Mouse (Mus musculus) gastrocnemius, postnatal 10 days (tissue): ENCODE data around the gene Gh. TPM values are rescaled to one million over a fixed set of nuclear protein-coding genes. Genes with fewer than 3 reads are reported as not detected.
A peak's percentile ranks its signal among the peaks of the same experiment; 100 is the strongest.
"Not testable (repeated sequence)": the region's sequence is repeated elsewhere in the genome, so short reads cannot be mapped to it uniquely, and the experiment has no call there.

Source experiments
- DNase-seq: peaks from one replicate; pipeline ENCODE4 v3.0.0; 2021; ENCODE audit warnings: mixed read lengths
- long read RNA-seq, 2 experiments: library from polyadenylated mRNA; stranded (forward); transcript quantifications; one replicate each; pipeline ENCODE4 v2.0.0; 2021
- total RNA-seq, 2 experiments: library from RNA; stranded (reverse); gene quantifications; 2 replicates each; pipeline ENCODE4 v1.2.3; 2021

The Gh gene
- not detected for total RNA-seq
- long read RNA-seq, experiment 1: 0 reads
- long read RNA-seq, experiment 2: 0 reads

DNA sequence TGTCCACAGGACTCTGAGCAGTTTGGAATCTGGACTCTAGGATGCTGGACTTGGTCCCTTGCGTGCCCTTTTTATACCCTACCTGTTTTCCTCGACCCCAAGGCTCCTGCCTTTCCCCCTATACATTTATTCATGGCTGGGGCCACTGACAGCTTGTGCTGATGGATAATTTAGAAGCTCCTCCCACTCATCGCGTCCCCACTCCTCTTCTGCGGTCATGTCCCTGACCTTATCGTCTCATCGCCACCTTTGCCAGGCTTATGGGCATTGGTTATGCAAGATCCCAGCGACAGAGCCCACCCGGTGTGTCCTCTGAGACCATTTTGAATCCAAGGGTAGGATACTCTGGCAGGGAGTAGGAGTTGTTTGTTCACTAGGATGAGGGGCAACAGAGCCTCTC, at the start of gene Gh:
TSS of gene Gh (minus strand) at position 101 of the 400 bp plus-strand sequence.
- no peak for DNase-seq

DNA sequence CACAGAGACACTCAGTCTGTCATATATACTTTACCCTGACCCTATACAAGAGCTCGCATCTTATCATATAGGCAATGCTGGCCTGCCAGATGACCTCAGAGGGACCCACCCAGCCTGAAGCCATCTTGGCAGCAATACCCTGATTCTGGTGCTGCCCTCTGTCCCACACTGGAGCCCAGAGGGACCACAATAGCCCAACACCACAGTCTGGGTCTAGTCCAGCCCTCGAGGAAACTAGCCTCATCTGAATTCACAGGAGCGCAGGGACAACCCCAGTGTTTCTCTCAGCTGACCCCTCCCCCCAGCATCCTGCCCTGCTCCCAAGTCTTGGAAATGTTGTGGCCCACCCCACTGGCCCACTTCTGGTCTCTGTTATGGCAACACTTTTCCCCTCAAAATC, 49.6 kb upstream of the Gh start:
- DNase-seq: no peak

DNA sequence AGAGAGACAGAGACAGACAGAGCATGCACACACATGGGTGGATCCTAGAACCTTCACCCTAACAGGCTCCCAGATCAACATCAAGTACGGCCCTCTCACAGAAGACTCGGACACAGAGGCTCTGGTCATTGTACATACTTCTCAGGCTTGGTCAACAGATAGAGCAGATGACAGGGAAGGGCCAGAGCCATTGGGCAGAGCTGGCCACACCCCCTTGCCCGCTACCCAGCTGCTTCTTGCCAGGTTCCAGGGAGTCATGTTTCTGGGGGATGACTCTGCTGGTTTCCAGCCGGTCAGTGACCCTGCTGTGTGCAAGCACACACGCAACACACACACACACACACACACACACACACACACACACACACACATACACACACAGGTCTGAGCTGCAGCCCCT, 49.2 kb upstream of the Gh start:
- peak; percentile 52 for DNase-seq

DNA sequence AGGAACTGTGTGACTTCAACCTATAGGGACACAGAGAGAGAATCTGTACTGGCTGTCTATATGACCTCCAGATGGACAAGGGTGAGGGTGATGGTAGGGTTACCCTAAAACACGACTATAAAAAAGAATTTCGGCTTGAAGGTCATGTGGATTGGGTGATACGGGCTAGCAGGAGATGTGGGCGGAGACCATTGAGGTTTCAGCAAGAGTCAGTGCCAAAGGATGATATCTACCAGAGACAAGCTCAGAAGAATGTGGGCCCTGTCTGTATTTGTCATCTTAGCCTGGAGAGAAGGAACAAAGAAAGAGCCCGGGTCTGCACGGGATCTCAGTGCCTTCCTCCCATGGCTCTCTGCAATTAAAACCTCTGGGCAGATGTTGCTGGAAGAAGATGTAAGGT, 48.1 kb upstream of the Gh start:
- no peak for DNase-seq

DNA sequence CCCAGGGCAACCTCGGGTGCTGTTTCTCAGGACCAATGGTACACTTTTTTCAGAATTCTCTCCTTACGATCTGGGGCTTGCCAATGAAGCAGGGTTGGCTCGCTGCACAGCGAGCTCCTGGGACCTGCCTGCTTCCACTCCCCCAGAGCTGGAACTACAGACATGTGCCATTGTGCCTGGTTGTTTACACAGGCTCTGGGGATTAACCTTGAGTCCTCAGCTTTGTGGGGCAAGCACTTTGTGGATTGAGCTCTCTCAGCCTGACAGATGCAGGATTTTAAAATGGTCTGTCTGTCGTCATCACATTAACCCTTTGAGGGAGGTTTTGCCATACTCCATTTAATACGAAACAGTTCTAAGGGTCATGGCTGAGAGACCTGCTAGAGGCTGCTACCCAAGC, 43.2 kb upstream of the Gh start:
- no peak for DNase-seq

DNA sequence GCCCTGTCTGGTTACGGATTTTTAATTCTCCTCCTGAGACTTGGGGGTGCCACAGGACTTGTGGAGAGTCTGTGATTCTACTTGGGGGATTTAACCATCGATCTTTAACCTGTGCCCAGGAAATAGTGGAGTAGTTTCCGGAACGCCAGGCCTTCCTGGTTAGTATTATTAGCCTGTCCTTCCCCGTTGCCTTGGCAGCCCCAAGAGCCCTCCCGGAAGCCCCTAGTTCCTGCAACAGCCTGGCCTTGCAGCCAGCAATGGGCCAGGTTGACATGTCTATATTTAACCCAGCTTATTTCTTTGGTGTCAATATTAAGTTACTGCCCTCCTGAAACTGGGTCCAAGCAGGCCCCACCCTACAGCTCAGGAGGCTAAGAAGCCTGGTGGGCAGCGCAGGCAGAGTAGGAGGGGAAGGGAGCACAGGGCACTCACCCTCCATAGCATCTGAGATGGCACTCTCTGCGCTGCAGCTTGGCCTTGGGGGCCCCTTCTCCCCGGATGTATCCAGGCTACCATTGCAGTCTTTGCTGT, 39.4 kb upstream of the Gh start:
- DNase-seq: peak; percentile 44

DNA sequence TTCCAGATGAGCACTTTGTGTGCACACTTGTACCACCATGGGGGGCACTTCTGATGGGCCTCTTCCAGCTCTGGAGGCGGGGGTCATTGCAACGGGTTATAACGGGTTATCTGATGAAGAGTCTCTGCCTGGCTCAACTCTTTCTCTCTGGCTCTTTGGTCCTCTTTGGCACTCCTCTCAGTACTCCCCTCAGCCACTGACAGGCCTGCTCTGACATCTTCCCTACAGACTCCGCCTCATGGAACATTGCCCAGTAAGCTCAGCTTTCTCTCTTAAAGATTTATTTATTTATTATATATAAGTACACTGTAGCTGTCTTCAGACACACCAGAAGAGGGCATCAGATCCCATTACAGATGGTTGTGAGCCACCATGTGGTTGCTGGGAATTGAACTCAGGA, 37.7 kb upstream of the Gh start:
- not testable (repeated sequence) for DNase-seq

DNA sequence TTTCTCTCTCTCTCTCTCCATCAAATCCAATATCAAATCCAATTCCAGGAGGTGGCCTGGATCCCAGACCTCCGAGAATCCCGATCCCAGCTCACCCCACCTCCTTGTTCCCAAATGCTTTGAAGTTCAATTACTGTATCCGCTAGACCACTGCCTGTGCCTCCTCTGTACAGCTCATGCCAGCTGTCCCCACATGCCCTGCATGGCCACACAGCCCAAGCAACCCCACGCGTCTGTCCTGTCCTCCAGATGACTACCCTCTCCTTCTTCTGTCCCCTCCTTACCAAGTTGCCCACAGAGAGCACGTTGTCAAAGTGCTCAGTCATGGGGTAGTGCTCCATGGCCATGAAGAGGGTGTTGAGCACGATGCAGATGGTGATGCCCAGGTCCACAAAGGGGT, 37.2 kb upstream of the Gh start:
- DNase-seq: no peak

DNA sequence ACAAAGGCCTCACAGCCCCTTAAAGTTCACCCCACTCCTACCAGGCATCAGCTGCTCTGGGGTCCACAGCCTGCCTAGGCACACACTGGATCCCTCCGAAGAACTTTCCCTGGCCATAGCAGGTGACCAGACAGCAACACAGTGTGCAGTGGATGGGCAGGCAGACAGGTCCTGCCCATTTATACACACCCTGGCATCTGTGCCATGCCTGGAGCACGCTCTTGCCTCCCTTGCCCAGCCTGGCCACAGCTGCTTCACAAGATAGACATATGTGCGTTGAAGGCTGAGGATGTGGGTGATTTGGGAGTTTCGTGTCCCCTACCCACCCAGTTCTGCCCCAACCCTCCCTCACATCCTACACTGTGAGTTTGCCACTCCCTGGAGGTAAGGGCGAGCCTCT, 36.4 kb upstream of the Gh start:
- DNase-seq: no peak

DNA sequence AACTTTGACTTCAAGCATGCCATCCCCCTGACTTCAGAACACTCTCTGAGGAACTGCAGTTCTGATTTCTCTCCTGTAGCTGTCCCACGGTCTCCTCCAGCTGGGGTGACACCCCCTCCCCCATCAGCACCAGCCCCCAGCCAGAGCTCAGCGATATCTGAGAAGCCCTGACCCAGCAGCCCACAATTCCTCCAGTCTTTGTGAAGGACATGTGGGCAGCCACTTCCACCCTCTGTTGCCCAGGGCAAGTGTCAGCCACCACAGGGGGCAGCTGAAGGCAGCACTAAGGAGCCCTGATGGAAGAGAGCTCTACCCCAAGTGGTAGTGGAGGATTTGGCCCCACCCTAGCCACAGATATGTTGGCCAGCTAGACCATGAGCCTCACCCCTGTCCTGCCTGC, 32.4 kb upstream of the Gh start:
- peak; percentile 33 for DNase-seq

DNA sequence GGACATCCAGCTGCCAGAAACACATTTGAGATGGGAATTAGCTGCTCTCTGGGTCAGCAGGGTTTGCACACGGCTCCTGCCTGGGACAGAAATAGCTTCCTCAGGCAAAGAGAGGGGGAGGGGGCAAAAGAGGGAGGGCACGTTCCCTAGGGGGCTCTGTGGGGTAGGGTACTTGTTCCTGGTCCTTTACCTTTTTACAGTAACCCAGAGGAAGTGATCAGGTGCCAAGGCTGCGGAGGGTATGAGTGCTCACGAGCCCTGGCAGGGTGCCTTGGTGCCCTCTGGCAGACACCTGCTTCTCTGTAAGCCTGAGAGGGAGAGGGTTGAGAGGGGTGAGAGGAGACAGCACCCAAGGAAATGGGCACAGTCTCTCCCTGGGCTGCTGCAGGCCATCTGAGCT, 30.8 kb upstream of the Gh start:
- no peak for DNase-seq

DNA sequence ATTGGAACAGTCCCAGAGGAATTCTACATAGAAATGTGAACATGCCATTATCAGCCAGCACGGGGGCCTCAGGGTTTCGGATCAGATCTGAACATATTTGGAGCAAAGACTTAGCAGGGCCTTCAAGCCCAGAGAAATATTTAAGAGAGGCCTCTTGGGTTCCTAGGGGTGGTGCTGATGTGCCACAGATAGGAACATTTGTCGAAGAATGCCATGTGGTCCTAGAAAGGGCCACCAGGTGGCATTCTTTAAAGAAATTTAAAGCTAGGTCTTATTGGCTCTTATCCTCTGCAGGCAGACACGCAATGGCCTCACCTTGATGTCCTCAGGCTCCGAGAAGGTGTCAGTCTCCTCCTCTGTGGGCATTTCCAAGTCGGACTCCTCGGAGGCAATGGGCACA, 28.0 kb upstream of the Gh start:
- DNase-seq: no peak

DNA sequence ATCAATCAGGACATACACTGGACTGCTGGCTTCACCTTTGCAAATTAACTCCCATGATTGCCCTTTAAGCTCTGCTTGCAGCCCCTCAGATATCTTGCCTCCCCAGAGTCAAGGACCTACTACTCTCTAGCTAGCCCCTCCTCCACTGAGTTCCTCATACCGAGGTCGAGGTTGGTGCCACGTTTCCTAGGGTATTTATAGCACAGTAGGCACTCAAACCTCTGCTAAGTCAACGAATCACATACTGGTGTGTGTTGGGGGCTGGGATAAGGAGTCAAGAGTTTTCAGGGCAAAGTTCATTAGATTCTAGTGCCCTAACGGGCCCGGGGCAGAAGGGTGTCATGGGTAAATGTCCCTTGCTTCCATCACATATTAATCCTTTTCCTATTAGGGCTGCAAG, 27.5 kb upstream of the Gh start:
- no peak for DNase-seq

DNA sequence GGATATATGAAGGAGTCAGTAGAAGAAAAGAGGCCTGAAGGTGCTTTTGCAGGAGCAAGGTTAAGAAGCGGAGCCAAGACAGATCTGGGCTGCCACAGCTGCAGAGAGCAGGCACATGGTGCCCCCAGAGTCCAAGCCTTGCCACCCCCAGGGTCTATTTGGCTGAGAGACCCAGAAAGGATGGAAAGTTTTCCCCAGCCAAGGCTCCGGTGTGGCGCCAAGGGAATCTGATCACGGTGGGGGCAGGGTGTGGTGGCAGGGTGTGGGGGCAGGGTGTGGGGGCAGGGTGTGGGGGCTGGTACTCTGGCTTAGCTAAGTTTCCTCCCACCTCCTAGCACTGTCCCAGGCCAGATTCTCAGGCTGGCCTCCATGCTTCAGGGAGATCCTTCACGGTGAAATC, 26.9 kb upstream of the Gh start:
- DNase-seq: peak; percentile 47

DNA sequence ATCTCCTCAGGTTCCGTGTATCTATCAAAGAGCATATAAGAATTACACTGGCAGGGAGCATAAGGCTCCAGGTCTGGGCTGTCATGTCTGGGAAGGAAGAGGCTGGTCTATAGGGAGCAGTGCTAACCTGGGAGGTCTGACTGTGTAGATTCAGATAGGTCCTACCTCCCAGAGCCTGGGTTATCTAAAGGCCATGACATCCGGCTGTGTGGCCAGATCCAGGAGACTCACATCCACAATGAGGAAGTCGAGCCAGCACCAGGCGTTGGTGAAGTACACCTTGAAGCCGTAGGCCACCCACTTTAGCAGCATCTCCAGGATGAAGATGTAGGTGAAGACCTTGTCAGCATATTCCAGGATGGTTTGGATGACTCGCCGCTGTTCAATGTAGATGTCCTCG, 24.8 kb upstream of the Gh start:
- DNase-seq: no peak

DNA sequence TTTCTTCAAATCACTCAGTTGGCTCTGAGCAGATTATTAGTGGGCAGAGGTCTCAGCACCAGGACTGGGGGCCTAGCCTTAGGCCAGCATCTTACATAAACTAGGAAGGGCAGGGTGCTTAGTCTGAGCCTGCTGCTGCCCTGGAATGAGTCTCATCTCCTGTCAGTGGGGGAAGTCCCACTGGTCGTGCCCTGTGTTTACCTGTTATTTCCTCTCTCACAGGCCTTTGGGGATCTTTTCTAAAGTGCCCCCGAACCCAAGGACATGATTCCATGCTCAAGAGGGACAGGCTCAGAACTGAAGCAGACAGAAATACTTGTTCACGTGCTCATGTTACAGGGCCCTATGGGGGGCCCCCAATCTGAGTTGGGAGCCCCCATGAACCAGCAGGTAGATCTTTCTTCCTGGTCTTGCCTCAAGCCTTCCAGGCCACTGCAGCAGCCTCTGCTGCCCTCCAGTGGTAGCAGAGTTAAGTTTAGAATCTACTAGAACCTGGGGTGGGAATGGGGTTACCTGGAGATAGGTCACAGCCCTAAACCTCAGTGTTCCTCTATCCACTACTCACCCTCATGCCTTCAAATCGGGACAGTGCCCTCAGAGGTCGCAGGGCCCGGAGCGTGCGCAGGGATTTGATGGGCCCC, 24.0 kb upstream of the Gh start:
- peak; percentile 66 for DNase-seq

DNA sequence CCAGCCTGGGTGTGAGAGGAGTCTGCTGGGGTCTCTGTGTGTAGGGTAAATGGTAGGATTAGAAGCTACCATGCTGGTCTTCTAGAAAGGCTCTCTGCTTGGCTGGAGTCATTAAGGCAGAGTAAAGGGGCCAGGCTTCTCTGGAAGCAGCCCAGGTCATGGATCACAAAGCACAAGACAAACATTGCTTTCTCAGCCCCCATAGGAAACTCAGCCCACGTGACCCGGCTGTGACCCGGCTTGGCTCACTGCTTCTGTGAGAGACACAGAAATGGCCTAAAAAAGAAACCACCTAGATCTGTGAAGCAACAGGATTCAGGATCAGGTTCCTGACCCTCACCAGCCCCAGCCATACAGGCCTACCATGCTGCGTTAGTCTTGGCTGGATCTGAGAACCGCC, 23.2 kb upstream of the Gh start:
- no peak for DNase-seq

DNA sequence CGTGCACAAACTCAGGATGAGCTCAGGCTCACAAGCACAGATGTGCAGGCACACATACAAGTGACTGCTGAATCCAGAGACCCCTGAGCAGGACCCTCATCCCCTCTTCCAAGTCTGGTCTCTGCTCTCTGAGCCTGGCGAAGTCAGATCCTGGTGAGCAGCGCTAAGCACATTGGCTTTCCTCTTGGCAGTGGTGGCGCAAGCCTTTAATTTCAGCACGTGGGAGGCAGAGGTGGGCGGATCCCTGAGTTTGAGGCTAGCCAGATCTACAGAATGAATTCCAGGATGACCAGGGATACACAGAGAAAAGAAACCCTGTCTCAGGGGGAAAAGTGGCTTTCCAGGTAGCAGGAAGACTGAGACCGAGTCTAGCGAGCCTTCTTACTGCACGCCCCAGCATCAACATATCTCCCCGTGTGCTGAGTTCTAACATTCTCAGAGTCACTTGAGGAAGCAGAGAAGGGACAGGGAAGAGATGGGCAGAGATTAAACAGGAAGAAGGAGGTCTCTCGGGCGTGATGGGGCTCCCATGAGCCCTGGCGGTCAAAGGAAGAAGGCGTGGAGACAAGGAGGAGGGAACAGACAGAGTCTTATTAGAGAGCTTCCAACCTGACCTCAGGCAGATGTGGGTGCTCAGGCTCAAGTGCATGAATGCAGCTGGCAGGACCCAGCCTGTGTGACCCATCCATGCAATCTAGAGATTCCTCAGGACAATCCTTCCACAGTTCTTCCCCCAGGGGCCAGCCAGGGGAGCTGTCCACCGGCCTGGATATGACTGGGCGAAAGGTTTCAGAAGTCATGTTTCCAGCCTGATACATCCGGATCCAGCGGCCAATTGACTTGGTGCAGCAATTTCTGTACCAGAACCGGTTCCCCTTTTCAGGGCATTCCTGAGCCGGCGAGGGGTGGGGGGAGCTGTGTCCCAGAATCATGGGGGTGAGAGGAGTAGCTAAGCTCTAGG, 17.0 kb upstream of the Gh start:
- no peak for DNase-seq

DNA sequence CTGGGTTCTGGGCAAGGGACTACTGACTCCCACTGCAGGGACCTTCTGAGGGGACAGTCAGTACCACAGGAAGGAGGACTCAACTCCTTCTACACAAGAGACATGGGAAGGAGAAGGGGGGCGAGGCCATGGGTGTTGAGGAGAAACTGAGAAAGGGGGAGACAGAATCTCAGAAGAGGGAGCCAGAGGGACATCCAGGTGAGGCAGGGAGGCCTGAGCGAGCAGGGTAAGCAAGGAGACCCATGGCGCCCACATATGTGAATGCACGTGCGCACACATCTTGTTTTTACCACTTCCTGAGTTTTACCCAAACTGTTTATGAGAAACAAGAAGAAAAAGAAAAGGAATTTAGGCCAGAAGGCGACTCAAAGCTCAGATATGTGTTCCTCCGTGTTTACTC, 16.1 kb upstream of the Gh start:
- DNase-seq: no peak

DNA sequence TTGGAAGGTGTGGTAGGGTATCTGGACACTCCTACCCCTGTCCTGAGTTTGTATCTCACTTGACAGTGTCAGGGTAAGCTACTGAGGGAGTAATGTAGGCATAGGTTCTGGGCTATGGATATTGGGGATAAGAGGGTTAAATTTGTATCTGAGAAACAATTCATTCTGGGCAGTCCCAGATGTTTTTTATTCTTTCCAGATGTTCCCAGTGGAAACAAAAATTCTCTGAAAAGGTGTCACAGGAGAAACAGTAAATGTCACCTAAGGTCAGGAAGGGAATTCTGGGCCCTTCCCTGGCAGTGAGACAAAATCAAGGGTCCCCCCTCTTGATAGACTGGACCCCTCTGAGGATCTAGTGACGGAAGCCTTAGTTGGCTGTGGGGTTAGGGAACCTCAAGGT, 14.8 kb upstream of the Gh start:
- no peak for DNase-seq

DNA sequence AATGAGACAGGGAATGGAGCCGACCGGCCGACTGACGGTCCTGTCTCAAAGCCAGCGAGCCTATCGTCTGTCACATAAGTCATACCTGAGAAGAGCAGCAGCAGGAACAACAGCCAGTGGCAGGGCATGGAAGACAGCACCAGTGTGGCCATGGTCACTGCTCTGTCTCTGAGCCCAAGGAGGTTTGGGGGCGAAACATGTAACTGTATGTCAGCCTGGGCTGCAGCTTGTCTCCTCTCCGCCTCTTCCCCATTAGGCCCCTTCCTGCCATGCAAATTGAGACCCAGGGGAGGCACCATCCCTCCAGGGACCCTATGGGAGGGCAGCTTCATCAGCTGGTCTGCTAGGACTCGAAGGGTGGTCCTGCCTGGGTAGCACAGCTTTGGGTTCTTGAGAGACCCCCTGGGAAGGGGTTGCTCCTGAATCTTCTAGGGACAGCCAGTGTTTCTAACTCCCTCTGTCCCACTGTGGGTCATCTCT, 12.7 kb upstream of the Gh start, which contains the start of gene Cd79b:
TSS of gene Cd79b (minus strand) at position 430 of the 480 bp plus-strand sequence.
- DNase-seq: no peak

DNA sequence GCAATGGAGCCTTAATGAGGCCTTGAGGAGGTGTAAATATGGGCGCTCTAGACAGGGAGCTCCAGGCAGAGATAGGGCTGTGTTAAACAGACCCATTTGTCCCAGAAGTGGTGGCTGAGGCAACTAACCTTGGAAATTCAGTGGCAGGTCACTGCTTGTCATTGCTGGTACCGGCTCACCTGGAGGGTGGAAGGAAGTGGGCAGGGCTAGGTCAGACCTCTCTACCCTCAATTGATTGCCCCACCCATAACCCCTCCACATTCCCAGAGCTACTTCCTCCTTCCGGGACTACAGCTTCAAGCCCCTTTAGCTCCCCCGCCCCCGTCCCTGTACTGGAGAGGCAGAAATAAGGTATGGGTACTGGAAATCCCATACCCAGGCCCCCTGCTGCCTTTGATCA, 11.9 kb upstream of the Gh start:
- no peak for DNase-seq

DNA sequence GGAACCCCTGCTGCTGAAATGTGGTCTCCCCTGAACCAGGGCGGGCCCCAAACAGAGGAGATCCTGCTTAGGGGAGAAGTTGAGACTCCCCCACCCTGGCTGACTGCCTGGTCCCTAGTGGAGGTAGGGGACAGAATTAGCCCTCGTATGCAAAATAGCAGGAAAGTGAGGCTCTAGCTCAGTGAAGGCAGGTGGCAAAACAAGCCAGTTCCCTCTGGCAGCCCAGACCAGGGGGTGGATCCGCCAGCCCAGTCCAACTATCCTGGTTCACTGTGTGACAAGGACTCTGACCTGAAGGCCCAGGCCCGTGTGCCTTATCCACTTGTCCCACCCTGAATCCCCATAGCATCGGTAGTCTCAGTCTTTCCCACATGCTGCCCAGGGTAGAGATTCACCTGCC, 8.5 kb upstream of the Gh start:
- DNase-seq: no peak
